Mouse (Mus musculus) adrenal gland, adult 18-20 months (tissue): ENCODE results near the gene Gm12169. TPM values are rescaled to one million over a fixed set of nuclear protein-coding genes. Genes with fewer than 3 reads are reported as not detected.

ENCODE experiments used
- total RNA-seq, 2 experiments: library from RNA; stranded (reverse); gene quantifications; 1 replicate in 1 of 2; 2 replicates in 1 of 2; pipeline ENCODE4 v1.2.3; 2021

Gene Gm12169
- total RNA-seq, 2 experiments from 2014 or later: not detected

Other genes with a start within 250 kb of the Gm12169 start
- gene Cyfip2, start 211.4 kb upstream of the Gm12169 start, total RNA-seq: 10 to 100 TPM; 55.9 to 77.0 TPM
- gene Itk, start 134.7 kb upstream of the Gm12169 start, total RNA-seq: under 1 TPM; 0.23 to 0.58 TPM
- not detected for gene Fam71b, start 127.7 kb upstream of the Gm12169 start, total RNA-seq
- 10 to 100 TPM; 44.6 to 53.3 TPM for gene Med7, start 87.3 kb upstream of the Gm12169 start, total RNA-seq
- gene Havcr2, start 69.3 kb upstream of the Gm12169 start, total RNA-seq: 1 to 10 TPM; 3.0 to 3.4 TPM
- gene BC053393, start 47.3 kb downstream of the Gm12169 start, total RNA-seq: not detected
- not detected for gene Dppa1, start 105.0 kb downstream of the Gm12169 start, total RNA-seq
- gene Timd2, start 182.8 kb downstream of the Gm12169 start, total RNA-seq: not detected
- gene Havcr1, start 210.9 kb downstream of the Gm12169 start, total RNA-seq: not detected